Mouse (Mus musculus): Measurements from ENCODE around the gene Snapc4.

- TF ChIP-seq POLR2A (IDR thresholded peaks at IDR 0.05; ENCODE audit: insufficient read depth, low read length) (no peak), CTCF (IDR thresholded peaks at IDR 0.05; ENCODE audit: low read depth, low read length) (no peak)
These were observed 36.6 kb upstream of the Snapc4 start for GRCm38 (mm10) chr2:26417066-26417465.
